Comparison of ENCODE assay signal across 9 mouse cellular contexts in the genomic region with DNA sequence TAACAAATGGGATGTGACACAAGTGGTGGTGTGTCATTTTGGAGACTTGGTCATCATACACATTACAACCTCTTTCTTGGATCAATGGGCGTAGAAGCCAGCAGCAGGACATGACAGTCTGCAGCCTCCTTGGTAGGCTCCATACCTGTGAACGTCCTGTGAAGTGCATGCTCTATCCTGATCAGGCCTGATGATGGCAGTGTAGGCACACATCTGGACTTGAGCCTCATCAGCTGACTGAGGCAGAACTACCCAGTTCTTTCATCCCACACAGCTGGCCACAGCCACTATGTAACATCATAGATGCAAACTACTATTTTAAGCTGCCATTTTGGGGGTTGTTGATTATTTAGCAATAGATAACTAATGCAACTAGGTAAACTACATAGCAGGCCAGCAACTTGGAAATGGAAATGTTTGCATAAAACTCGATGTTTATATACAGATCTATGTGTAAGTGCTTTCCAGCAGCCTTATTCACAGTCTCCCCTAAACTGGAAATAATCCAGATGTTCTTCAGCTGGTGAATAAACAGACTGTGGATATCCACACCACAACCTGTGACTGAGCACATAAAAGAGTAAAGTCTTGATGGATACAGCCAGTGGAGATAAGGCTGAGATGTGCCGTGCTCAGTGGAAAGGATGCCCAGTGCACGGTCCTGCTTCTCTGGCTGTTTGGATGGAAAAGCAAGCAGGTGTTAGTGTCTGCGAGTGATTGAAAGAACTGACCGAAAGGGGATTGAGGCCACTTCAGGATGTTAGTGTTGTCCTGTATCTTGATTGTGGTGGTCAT. TPM values are rescaled to one million over a fixed set of nuclear protein-coding genes. Genes with fewer than 3 reads are reported as not detected.
DNase-seq lines count a peak whose midpoint lies in the region; ATAC-seq and TF ChIP-seq lines count a peak whose summit lies in the region.
"Had no signal": no experiment of that assay in that cellular context is flagged by ENCODE, and none has a peak within 500 bp of the region (broad histone marks: within the 10 kb centered on the region; RNA-seq: fewer than 3 reads in every experiment).

No protein-coding gene starts in this region.

- no peaks in the 10 kb centered on the region for H3K9me3 ChIP-seq in hindbrain, postnatal 0 days (ENCODE audit: low read length)
- H3K9me3 ChIP-seq in limb, embryonic 14.5 days (ENCODE audit: control insufficient read depth, low read length): no peaks in the 10 kb centered on the region
- H3K9me3 ChIP-seq in stomach, embryonic 16.5 days (replicated peaks; ENCODE audit: control insufficient read depth, low read length): no peaks in the 10 kb centered on the region
- H3K9me3 ChIP-seq: midbrain, embryonic 12.5 days had no signal

- no peak overlapping the region for H3K9ac ChIP-seq in hindbrain, postnatal 0 days (replicated peaks; ENCODE audit: low read length)
- H3K9ac ChIP-seq in limb, embryonic 14.5 days (ENCODE audit: low read depth, low read length, severe bottlenecking): no peak overlapping the region
- H3K9ac ChIP-seq in stomach, embryonic 16.5 days (ENCODE audit: low read length): no peak overlapping the region
- H3K9ac ChIP-seq: midbrain, embryonic 12.5 days had no signal

- WGBS in hindbrain, postnatal 0 days: 83% methylated on average over 7 of the region's 7 CpGs
- 79% methylated on average over 7 of the region's 7 CpGs for WGBS in limb, embryonic 14.5 days
- WGBS in stomach, embryonic 16.5 days: 68% methylated on average over 7 of the region's 7 CpGs

- no peak overlapping the region for H3K4me3 ChIP-seq in hindbrain, postnatal 0 days (ENCODE audit: low read length)
- no peak overlapping the region for H3K4me3 ChIP-seq in limb, embryonic 14.5 days (replicated peaks; ENCODE audit: low read length)
- no peak overlapping the region for H3K4me3 ChIP-seq in stomach, embryonic 16.5 days (replicated peaks; ENCODE audit: low read length)
- H3K4me3 ChIP-seq: midbrain, embryonic 12.5 days had no signal

- no peaks in the 10 kb centered on the region for H3K4me1 ChIP-seq in hindbrain, postnatal 0 days (ENCODE audit: insufficient read depth, low read length)
- no peaks in the 10 kb centered on the region for H3K4me1 ChIP-seq in limb, embryonic 14.5 days (ENCODE audit: control insufficient read depth, insufficient read depth, low read length)
- no peaks in the 10 kb centered on the region for H3K4me1 ChIP-seq in stomach, embryonic 16.5 days (ENCODE audit: control insufficient read depth, insufficient read depth, low read length)
- H3K4me1 ChIP-seq: midbrain, embryonic 12.5 days had no signal

- no peaks in the 10 kb centered on the region for H3K27me3 ChIP-seq in hindbrain, postnatal 0 days (ENCODE audit: insufficient read depth, low read length)
- H3K27me3 ChIP-seq in limb, embryonic 14.5 days (ENCODE audit: control insufficient read depth, insufficient read depth, low read length): no peaks in the 10 kb centered on the region
- H3K27me3 ChIP-seq in stomach, embryonic 16.5 days (ENCODE audit: control insufficient read depth, insufficient read depth, low read length): no peaks in the 10 kb centered on the region
- H3K27me3 ChIP-seq: midbrain, embryonic 12.5 days had no signal

- ATAC-seq in CD4-positive, CD25-positive, alpha-beta regulatory T cell, adult 4 months: no peak
- ATAC-seq in hindbrain, postnatal 0 days: peak; percentile 66; the same call in 1 of the 2 replicates
- ATAC-seq in limb, embryonic 14.5 days (ENCODE audit: low FRiP score, low read depth): peak; percentile 79; the same call in 1 of the 2 replicates
- ATAC-seq in stomach, embryonic 16.5 days (ENCODE audit: insufficient read depth, low FRiP score): peak; percentile 80; the same call in 1 of the 2 replicates

- peaks cover 8% of the 10 kb centered on the region; the same call in 1 of the 2 replicates for H3K36me3 ChIP-seq in hindbrain, postnatal 0 days (ENCODE audit: insufficient read depth, low read length)
- peaks cover 16% of the 10 kb centered on the region for H3K36me3 ChIP-seq in limb, embryonic 14.5 days (ENCODE audit: control insufficient read depth, insufficient read depth, low read length)
- no peaks in the 10 kb centered on the region for H3K36me3 ChIP-seq in stomach, embryonic 16.5 days (ENCODE audit: control insufficient read depth, insufficient read depth, low read length)

- H3K27ac ChIP-seq in hindbrain, postnatal 0 days: no peak overlapping the region
- no peak overlapping the region for H3K27ac ChIP-seq in limb, embryonic 14.5 days (replicated peaks; ENCODE audit: low read depth, low read length)
- no peak overlapping the region for H3K27ac ChIP-seq in stomach, embryonic 16.5 days (ENCODE audit: low read length)
- H3K27ac ChIP-seq: midbrain, embryonic 12.5 days had no signal

- DNase-seq in CD4-positive, CD25-positive, alpha-beta regulatory T cell, adult 2 months (ENCODE audit: low read depth, low spot score): peak; percentile 60
- peak; percentile 32 for DNase-seq in retina, embryonic 14.5 days (ENCODE audit: low spot score)
- no peak for DNase-seq in retina, postnatal 1 day
- peak; percentile 72 for DNase-seq in fibroblast of lung, adult 2 months (ENCODE audit: low read depth)
- peak; percentile 67 for DNase-seq in hindbrain, postnatal 0 days (ENCODE audit: low spot score)
- DNase-seq in limb, embryonic 14.5 days (ENCODE audit: low spot score): peak; percentile 71

- H3K4me2 ChIP-seq in hindbrain, postnatal 0 days (ENCODE audit: low read depth, low read length): no peak overlapping the region
- no peak overlapping the region for H3K4me2 ChIP-seq in limb, embryonic 14.5 days (replicated peaks; ENCODE audit: low read depth, low read length, severe bottlenecking)
- no peak overlapping the region for H3K4me2 ChIP-seq in stomach, embryonic 16.5 days (ENCODE audit: low read depth, low read length)
- H3K4me2 ChIP-seq: midbrain, embryonic 12.5 days had no signal

- peak; percentile 78 for TF ChIP-seq CTCF in hindbrain, postnatal 0 days (IDR thresholded peaks at IDR 0.05; ENCODE audit: low read depth)

- TF ChIP-seq POLR2A in limb, embryonic 14.5 days (IDR thresholded peaks at IDR 0.05; ENCODE audit: borderline replicate concordance, extremely low read depth, insufficient read depth, insufficient read length): no peak

RNA-seq across cellular contexts. Expression of a gene that starts 23.9 kb away (rescaled TPM):
- polyA plus RNA-seq in CD4-positive, CD25-positive, alpha-beta regulatory T cell, adult 4 months (2017; shearing (Covaris generic)): 10 to 100 TPM in 1 of 2 experiments, 1 to 10 TPM in 1; 8.3 to 11.0 TPM
- total RNA-seq in hindbrain, postnatal 0 days (2014; rRNA removed): 10.2 and 23.9 TPM in 2 replicates
- 10.4 and 12.2 TPM in 2 replicates for polyA plus RNA-seq in hindbrain, postnatal 0 days (2015; fragmentation: Nextera tagmentation; extraction: Ambion mirVana)
- polyA plus RNA-seq in limb, embryonic 14.5 days (2012; rRNA removed): 16.3 and 20.2 TPM in 2 replicates
- polyA plus RNA-seq in limb, embryonic 14.5 days (2014; fragmentation: Nextera tagmentation; extraction: Ambion mirVana): 13.9 and 14.6 TPM in 2 replicates
- polyA plus RNA-seq in stomach, embryonic 16.5 days (2015; fragmentation: Nextera tagmentation; extraction: Ambion mirVana): 9.3 and 11.4 TPM in 2 replicates

RNA-seq across cellular contexts. Expression of a gene that starts 24.0 kb away (rescaled TPM):
- 100 to 1,000 TPM; 140 to 169 TPM for polyA plus RNA-seq in CD4-positive, CD25-positive, alpha-beta regulatory T cell, adult 4 months (2017; shearing (Covaris generic))
- 79.8 and 96.2 TPM in 2 replicates for total RNA-seq in hindbrain, postnatal 0 days (2014; rRNA removed)
- 105 and 116 TPM in 2 replicates for polyA plus RNA-seq in hindbrain, postnatal 0 days (2015; fragmentation: Nextera tagmentation; extraction: Ambion mirVana)
- polyA plus RNA-seq in limb, embryonic 14.5 days (2012; rRNA removed): 86.7 and 92.7 TPM in 2 replicates
- 110 and 120 TPM in 2 replicates for polyA plus RNA-seq in limb, embryonic 14.5 days (2014; fragmentation: Nextera tagmentation; extraction: Ambion mirVana)
- 123 and 132 TPM in 2 replicates for polyA plus RNA-seq in stomach, embryonic 16.5 days (2015; fragmentation: Nextera tagmentation; extraction: Ambion mirVana)
